Mouse (Mus musculus): ENCODE results near the gene Fmod. TPM values are rescaled to one million over a fixed set of nuclear protein-coding genes. Genes with fewer than 3 reads are reported as not detected.

Fmod gene
- not detected in 2 replicates for polyA plus RNA-seq (2011; ENCODE audit: insufficient read depth, insufficient read length, low read depth, missing spikeins)

GRCm38 (mm10) chr1:134037172-134037571 is at the start of gene Fmod:
Gene Fmod, plus strand, starts transcription at chr1:134037254.
- Histone ChIP-seq H3K36me3 (ENCODE audit: control insufficient read depth, insufficient read depth, low read length, poor library complexity, severe bottlenecking) (no peaks in the 10 kb centered on the region), H3K4me1 (ENCODE audit: control insufficient read depth, insufficient read depth, low read length) (no peaks in the 10 kb centered on the region), H3K4me3 (ENCODE audit: low read depth, low read length) (no peak within 1 kb of the TSS), H3K27me3 (ENCODE audit: control insufficient read depth, insufficient read depth, low read length, poor library complexity, severe bottlenecking) (no peaks in the 10 kb centered on the region), H3K9me3 (replicated peaks; ENCODE audit: control insufficient read depth, insufficient read depth, low read length, poor library complexity, severe bottlenecking) (no peaks in the 10 kb centered on the region), H3K27ac (ENCODE audit: insufficient read depth, low read length) (no peak within 1 kb of the TSS), H3K9ac (ENCODE audit: low read depth, poor library complexity, severe bottlenecking) (no peak within 1 kb of the TSS)
- TF ChIP-seq EP300 (IDR thresholded peaks at IDR 0.05; ENCODE audit: insufficient read depth, low read depth, low read length), result no peak
- no peak for TF ChIP-seq POLR2A (IDR thresholded peaks at IDR 0.05; ENCODE audit: insufficient read depth, low read length)
- no peak for TF ChIP-seq CTCF (IDR thresholded peaks at IDR 0.05; ENCODE audit: low read depth, low read length)

GRCm38 (mm10) chr1:133988845-133989244 is 48.2 kb upstream of the Fmod start:
- TF ChIP-seq EP300 (IDR thresholded peaks at IDR 0.05; ENCODE audit: insufficient read depth, low read depth, low read length) (no peak), CTCF (IDR thresholded peaks at IDR 0.05; ENCODE audit: low read depth, low read length) (no peak), POLR2A (IDR thresholded peaks at IDR 0.05; ENCODE audit: insufficient read depth, low read length) (no peak)
- H3K9me3 ChIP-seq (replicated peaks; ENCODE audit: control insufficient read depth, insufficient read depth, low read length, poor library complexity, severe bottlenecking), result no peaks in the 10 kb centered on the region
- H3K4me3 ChIP-seq (ENCODE audit: low read depth, low read length), result no peak overlapping the region
- no peak overlapping the region for H3K27ac ChIP-seq (ENCODE audit: insufficient read depth, low read length)
- H3K4me1 ChIP-seq (ENCODE audit: control insufficient read depth, insufficient read depth, low read length), result no peaks in the 10 kb centered on the region
- no peaks in the 10 kb centered on the region for H3K36me3 ChIP-seq (ENCODE audit: control insufficient read depth, insufficient read depth, low read length, poor library complexity, severe bottlenecking)
- H3K9ac ChIP-seq (ENCODE audit: low read depth, poor library complexity, severe bottlenecking), result no peak overlapping the region
- no peaks in the 10 kb centered on the region; the same call in 1 of the 2 replicates for H3K27me3 ChIP-seq (ENCODE audit: control insufficient read depth, insufficient read depth, low read length, poor library complexity, severe bottlenecking)

GRCm38 (mm10) chr1:133991277-133991676 is 45.8 kb upstream of the Fmod start:
- H3K27ac ChIP-seq (ENCODE audit: insufficient read depth, low read length), result no peak overlapping the region
- TF ChIP-seq POLR2A (IDR thresholded peaks at IDR 0.05; ENCODE audit: insufficient read depth, low read length) (no peak), CTCF (IDR thresholded peaks at IDR 0.05; ENCODE audit: low read depth, low read length) (no peak), EP300 (IDR thresholded peaks at IDR 0.05; ENCODE audit: insufficient read depth, low read depth, low read length) (no peak)
- no peak overlapping the region for H3K4me3 ChIP-seq (ENCODE audit: low read depth, low read length)

GRCm38 (mm10) chr1:134005490-134005889 is 31.6 kb upstream of the Fmod start:
- Histone ChIP-seq H3K27ac (ENCODE audit: insufficient read depth, low read length) (no peak overlapping the region), H3K27me3 (ENCODE audit: control insufficient read depth, insufficient read depth, low read length, poor library complexity, severe bottlenecking) (no peaks in the 10 kb centered on the region)
- TF ChIP-seq EP300 (IDR thresholded peaks at IDR 0.05; ENCODE audit: insufficient read depth, low read depth, low read length) (no peak), CTCF (IDR thresholded peaks at IDR 0.05; ENCODE audit: low read depth, low read length) (no peak)

More at GRCm38 (mm10) chr1:133991277-133991676, 45.8 kb upstream of the Fmod start:
- no peaks in the 10 kb centered on the region for H3K36me3 ChIP-seq (ENCODE audit: control insufficient read depth, insufficient read depth, low read length, poor library complexity, severe bottlenecking)
- no peaks in the 10 kb centered on the region for H3K4me1 ChIP-seq (ENCODE audit: control insufficient read depth, insufficient read depth, low read length)
- H3K9me3 ChIP-seq (replicated peaks; ENCODE audit: control insufficient read depth, insufficient read depth, low read length, poor library complexity, severe bottlenecking), result no peaks in the 10 kb centered on the region
- H3K27me3 ChIP-seq (ENCODE audit: control insufficient read depth, insufficient read depth, low read length, poor library complexity, severe bottlenecking), result no peaks in the 10 kb centered on the region
- no peak overlapping the region for H3K9ac ChIP-seq (ENCODE audit: low read depth, poor library complexity, severe bottlenecking)

GRCm38 (mm10) chr1:134006105-134006764 is 30.8 kb upstream of the Fmod start:
- no peak overlapping the region for H3K27ac ChIP-seq (ENCODE audit: insufficient read depth, low read length)
- H3K9ac ChIP-seq (ENCODE audit: low read depth, poor library complexity, severe bottlenecking), result no peak overlapping the region

More at GRCm38 (mm10) chr1:134005490-134005889, 31.6 kb upstream of the Fmod start:
- H3K36me3 ChIP-seq (ENCODE audit: control insufficient read depth, insufficient read depth, low read length, poor library complexity, severe bottlenecking), result no peaks in the 10 kb centered on the region
- H3K9ac ChIP-seq (ENCODE audit: low read depth, poor library complexity, severe bottlenecking), result no peak overlapping the region
- H3K4me1 ChIP-seq (ENCODE audit: control insufficient read depth, insufficient read depth, low read length), result no peaks in the 10 kb centered on the region
- H3K9me3 ChIP-seq (replicated peaks; ENCODE audit: control insufficient read depth, insufficient read depth, low read length, poor library complexity, severe bottlenecking), result no peaks in the 10 kb centered on the region
- H3K4me3 ChIP-seq (ENCODE audit: low read depth, low read length), result no peak overlapping the region

GRCm38 (mm10) chr1:134024293-134024971 is 12.6 kb upstream of the Fmod start:
- Histone ChIP-seq H3K27me3 (ENCODE audit: control insufficient read depth, insufficient read depth, low read length, poor library complexity, severe bottlenecking) (no peaks in the 10 kb centered on the region), H3K36me3 (ENCODE audit: control insufficient read depth, insufficient read depth, low read length, poor library complexity, severe bottlenecking) (no peaks in the 10 kb centered on the region), H3K4me3 (ENCODE audit: low read depth, low read length) (no peak overlapping the region), H3K4me1 (ENCODE audit: control insufficient read depth, insufficient read depth, low read length) (no peaks in the 10 kb centered on the region), H3K9me3 (replicated peaks; ENCODE audit: control insufficient read depth, insufficient read depth, low read length, poor library complexity, severe bottlenecking) (no peaks in the 10 kb centered on the region), H3K9ac (ENCODE audit: low read depth, poor library complexity, severe bottlenecking) (no peak overlapping the region), H3K27ac (ENCODE audit: insufficient read depth, low read length) (no peak overlapping the region)
- TF ChIP-seq EP300 (IDR thresholded peaks at IDR 0.05; ENCODE audit: insufficient read depth, low read depth, low read length) (no peak), POLR2A (IDR thresholded peaks at IDR 0.05; ENCODE audit: insufficient read depth, low read length) (no peak), CTCF (IDR thresholded peaks at IDR 0.05; ENCODE audit: low read depth, low read length) (no peak)

More at GRCm38 (mm10) chr1:134006105-134006764, 30.8 kb upstream of the Fmod start:
- H3K36me3 ChIP-seq (ENCODE audit: control insufficient read depth, insufficient read depth, low read length, poor library complexity, severe bottlenecking), result no peaks in the 10 kb centered on the region
- no peak overlapping the region for H3K4me3 ChIP-seq (ENCODE audit: low read depth, low read length)
- H3K27me3 ChIP-seq (ENCODE audit: control insufficient read depth, insufficient read depth, low read length, poor library complexity, severe bottlenecking), result no peaks in the 10 kb centered on the region
- TF ChIP-seq CTCF (IDR thresholded peaks at IDR 0.05; ENCODE audit: low read depth, low read length) (no peak), EP300 (IDR thresholded peaks at IDR 0.05; ENCODE audit: insufficient read depth, low read depth, low read length) (no peak), POLR2A (IDR thresholded peaks at IDR 0.05; ENCODE audit: insufficient read depth, low read length) (no peak)
- H3K9me3 ChIP-seq (replicated peaks; ENCODE audit: control insufficient read depth, insufficient read depth, low read length, poor library complexity, severe bottlenecking), result no peaks in the 10 kb centered on the region
- H3K4me1 ChIP-seq (ENCODE audit: control insufficient read depth, insufficient read depth, low read length), result no peaks in the 10 kb centered on the region
